Mouse (Mus musculus): ENCODE results near the gene Rd3.

DNA sequence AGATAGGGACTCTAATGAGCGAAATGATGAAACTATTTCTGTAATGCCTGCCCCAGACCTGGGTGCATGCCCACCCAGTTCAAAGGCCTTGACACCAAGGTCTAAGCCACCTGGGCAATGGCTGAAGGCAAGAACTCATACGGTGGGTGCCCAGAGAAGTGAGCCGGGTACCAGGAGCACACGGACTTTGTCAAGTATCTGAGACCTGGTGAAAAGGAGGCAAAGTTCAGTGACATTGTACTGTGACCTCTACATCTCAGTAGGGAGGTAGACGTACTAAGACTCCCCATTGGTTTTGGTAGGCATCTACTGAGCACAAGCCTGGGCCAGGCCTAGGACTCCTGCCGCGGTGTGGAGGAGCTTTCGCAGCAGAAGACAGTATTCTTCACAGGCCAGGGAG is 31.8 kb upstream of the Rd3 start:
- TF ChIP-seq CTCF (IDR thresholded peaks at IDR 0.05) (no peak), EP300 (IDR thresholded peaks at IDR 0.05) (no peak)
